Mouse (Mus musculus): ENCODE results near the gene 1700067K01Rik. TPM values are rescaled to one million over a fixed set of nuclear protein-coding genes. Genes with fewer than 3 reads are reported as not detected.
A peak's percentile ranks its signal among the peaks of the same experiment; 100 is the strongest.

1700067K01Rik gene
- polyA plus RNA-seq, 1 experiment, result 0.27 TPM

DNA sequence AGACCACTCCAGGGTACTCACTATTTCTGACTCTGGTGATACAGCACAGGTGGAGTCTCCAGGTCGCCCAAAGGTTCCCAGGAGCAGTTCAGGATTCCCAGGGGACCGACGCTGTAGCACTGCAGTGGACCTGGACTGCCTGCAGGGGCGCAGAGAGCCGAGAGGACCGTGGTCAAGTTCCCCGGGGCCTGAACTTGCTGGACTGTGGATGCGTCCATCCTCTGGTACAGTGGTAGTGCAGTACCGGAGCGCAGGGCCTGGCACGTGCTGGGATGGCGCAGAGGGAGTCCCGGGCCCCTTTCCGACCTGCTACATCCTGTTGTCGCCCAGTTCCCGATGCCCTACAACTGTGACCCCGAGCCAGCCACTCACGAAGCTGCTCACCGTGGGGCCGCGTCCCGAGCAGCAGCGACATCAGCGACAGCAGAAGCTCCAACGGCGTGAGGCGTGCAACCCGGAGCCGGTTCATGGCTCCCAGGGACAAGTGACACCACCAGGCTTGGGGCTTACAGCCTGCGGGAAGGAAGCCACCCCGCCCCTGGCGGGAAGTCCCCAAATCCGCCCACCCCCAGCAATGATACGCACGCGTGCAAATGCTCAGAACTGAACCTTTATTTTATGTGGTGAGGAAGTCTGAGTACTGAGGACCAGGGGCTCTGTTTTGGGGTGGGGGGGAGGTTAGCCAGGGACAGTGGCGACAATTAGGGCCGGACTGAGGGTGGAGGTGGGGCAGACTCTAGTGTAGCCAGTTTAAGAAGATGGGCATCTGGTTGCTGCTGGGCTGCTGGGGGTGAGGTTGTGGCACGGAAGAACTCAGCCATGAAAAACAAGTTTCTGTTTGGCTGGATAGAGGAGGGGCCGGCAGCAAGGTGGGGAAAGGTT is 41.0 kb downstream of the 1700067K01Rik start, which contains the start of gene Il27ra:
TSS of gene Il27ra (minus strand) at position 524 of the 882 bp plus-strand sequence.
- DNase-seq (ENCODE audit: low read depth), result peak; percentile 60
- peak; percentile 78 for TF ChIP-seq CTCF (IDR thresholded peaks at IDR 0.05; ENCODE audit: borderline replicate concordance, extremely low read depth, insufficient read depth, insufficient read length)
- TF ChIP-seq POLR2A (IDR thresholded peaks at IDR 0.05; ENCODE audit: borderline replicate concordance, extremely low read depth, insufficient read depth, insufficient read length, poor library complexity, severe bottlenecking), result no peak

DNA sequence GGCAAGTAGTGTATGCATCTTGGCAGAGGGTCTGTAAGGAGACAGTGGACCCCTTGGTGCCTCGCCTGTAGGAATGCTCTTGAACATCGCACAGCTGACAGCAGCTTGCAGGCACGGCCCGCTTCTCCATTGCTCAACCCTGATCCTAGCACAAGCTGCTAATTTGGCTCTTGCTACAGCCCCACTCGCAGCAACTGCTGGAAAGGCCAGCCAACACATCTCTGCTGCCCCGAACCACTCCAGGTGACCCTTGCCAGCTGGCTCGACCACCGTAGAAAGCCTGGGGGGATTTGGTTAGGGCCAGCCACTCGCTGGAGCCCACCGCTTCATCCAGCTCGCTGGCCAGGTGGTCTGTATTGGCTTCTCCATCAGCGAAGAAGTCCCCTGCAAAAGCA is 41.6 kb downstream of the 1700067K01Rik start:
- DNase-seq (ENCODE audit: low read depth), result peak; percentile 25
- no peak for TF ChIP-seq CTCF (IDR thresholded peaks at IDR 0.05; ENCODE audit: borderline replicate concordance, extremely low read depth, insufficient read depth, insufficient read length)
- no peak for TF ChIP-seq POLR2A (IDR thresholded peaks at IDR 0.05; ENCODE audit: borderline replicate concordance, extremely low read depth, insufficient read depth, insufficient read length, poor library complexity, severe bottlenecking)

DNA sequence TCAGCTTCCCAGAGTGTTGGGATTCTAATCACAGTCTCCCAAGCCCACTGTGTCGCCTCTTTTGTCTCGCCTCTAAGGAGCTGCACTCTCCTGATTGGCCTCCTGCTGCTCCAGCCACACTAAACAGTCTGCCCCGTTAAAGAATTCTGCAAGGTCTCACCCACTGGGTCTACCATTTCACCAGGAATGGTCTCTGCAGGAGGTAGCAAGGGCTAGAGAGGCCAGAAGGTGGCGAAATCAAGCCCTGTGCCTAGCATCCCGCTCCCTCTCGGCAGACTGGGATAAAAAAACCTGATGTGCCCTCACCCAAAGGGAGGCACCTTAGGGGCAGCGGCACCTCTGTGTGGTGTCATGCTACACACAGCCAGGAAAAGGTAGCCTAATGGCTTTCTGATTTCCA is 42.8 kb downstream of the 1700067K01Rik start:
- no peak for DNase-seq (ENCODE audit: low read depth)
- no peak for TF ChIP-seq CTCF (IDR thresholded peaks at IDR 0.05; ENCODE audit: borderline replicate concordance, extremely low read depth, insufficient read depth, insufficient read length)
- TF ChIP-seq POLR2A (IDR thresholded peaks at IDR 0.05; ENCODE audit: borderline replicate concordance, extremely low read depth, insufficient read depth, insufficient read length, poor library complexity, severe bottlenecking), result no peak

DNA sequence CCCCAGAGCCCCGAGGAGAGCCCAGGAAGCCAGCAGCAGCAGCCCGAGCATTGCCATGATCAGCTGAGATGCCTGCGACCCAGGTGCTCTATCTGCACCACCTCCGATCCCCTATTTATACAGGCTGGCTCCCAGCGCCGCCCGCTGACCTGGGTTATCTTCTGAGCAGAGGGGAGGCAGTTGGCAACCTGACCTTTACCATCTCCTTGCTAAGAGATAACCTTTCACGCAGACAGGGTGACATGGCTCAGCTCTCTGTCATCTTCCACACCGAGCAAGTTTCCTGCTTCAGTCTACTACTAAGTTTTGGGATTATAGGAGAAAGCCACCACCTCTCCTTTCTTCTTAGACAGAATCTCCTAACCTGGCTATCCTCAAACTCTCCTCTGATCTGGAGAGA is 43.6 kb downstream of the 1700067K01Rik start, which contains the start of gene Rln3:
TSS of gene Rln3 (minus strand) at position 101 of the 400 bp plus-strand sequence.
- TF ChIP-seq CTCF (IDR thresholded peaks at IDR 0.05; ENCODE audit: borderline replicate concordance, extremely low read depth, insufficient read depth, insufficient read length), result no peak
- TF ChIP-seq POLR2A (IDR thresholded peaks at IDR 0.05; ENCODE audit: borderline replicate concordance, extremely low read depth, insufficient read depth, insufficient read length, poor library complexity, severe bottlenecking), result no peak
- no peak for DNase-seq (ENCODE audit: low read depth)

DNA sequence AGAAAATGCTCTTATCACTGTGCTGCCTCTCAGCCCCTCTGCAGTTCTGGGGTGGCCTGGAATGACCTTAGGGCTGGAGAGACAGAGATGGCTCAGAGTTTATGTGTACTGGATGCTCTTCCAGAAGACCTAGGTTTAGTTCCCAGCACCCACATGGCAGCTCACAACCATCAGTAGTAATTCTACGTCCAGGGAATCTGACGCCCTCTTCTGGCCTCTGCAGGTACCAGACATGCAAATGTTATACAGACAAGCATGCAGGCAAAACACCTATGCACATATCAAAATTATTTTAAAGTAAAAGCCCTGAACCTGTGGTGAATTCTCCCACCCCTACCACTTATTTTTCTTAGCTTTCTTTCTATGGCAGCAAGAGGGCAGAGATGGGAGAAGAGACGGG is 45.2 kb downstream of the 1700067K01Rik start:
- DNase-seq (ENCODE audit: low read depth), result no peak
- no peak for TF ChIP-seq POLR2A (IDR thresholded peaks at IDR 0.05; ENCODE audit: borderline replicate concordance, extremely low read depth, insufficient read depth, insufficient read length, poor library complexity, severe bottlenecking)

DNA sequence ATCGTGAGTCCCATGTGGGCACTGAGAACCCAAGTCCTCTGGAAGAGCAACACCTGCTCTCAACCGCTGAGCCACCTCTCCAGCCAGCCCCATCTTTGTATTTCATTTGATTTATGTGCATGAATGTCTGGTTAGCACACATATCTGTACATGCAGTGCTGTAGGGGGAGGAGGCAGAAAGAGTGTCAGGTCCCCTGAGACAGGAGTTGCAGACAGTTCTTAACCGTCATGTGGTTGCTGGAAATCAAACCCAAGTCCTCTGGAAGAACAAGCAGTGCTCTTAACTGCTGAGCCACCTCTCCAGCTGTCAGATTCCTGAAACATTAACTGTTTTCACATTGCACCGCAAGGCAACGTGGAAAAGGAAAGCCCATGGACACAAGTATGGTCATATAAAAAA is 46.9 kb downstream of the 1700067K01Rik start:
- TF ChIP-seq POLR2A (IDR thresholded peaks at IDR 0.05; ENCODE audit: borderline replicate concordance, extremely low read depth, insufficient read depth, insufficient read length, poor library complexity, severe bottlenecking), result no peak
- TF ChIP-seq CTCF (IDR thresholded peaks at IDR 0.05; ENCODE audit: borderline replicate concordance, extremely low read depth, insufficient read depth, insufficient read length), result no peak
- DNase-seq (ENCODE audit: low read depth), result no peak

DNA sequence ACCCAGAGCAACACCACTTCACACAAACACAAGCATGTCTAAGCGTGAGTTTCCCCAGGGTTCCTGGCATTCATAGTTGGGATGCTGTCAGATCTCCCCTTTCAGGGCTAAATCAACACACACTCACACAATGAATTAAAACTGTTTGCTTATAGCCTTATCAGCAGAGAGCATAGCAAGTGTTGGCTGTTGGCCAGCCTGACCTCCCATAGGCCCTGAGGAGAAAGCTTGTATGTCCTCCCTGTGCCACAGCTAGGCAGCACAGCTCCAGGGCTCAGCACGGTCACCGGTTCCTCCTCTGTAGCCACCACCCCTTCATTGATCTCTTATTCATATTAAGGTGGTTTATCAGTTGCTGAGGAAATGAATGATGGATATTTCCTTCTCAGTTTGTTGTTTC is 51.4 kb downstream of the 1700067K01Rik start:
- no peak for DNase-seq (ENCODE audit: low read depth)
- TF ChIP-seq CTCF (IDR thresholded peaks at IDR 0.05; ENCODE audit: borderline replicate concordance, extremely low read depth, insufficient read depth, insufficient read length) (no peak), POLR2A (IDR thresholded peaks at IDR 0.05; ENCODE audit: borderline replicate concordance, extremely low read depth, insufficient read depth, insufficient read length, poor library complexity, severe bottlenecking) (no peak)

DNA sequence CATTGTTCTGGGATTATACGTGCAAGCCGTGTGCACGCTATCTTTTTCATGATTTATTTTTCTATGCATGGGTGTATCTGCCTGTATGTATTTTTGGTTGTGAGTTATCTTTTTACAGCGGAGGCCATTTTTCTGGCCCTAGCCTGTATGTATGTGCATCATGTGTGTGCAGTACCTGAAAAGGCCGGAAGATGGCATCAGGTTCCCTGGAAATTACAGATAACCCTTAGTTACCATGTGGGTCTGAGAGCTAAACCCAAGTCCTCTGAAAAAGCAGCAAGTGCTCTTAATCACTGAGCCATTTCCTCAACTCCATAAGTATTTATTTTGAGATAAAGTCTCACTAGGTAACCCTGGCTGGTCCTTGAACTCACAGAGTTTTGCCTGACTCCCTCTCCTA is 51.9 kb downstream of the 1700067K01Rik start:
- TF ChIP-seq POLR2A (IDR thresholded peaks at IDR 0.05; ENCODE audit: borderline replicate concordance, extremely low read depth, insufficient read depth, insufficient read length, poor library complexity, severe bottlenecking), result no peak
- no peak for TF ChIP-seq CTCF (IDR thresholded peaks at IDR 0.05; ENCODE audit: borderline replicate concordance, extremely low read depth, insufficient read depth, insufficient read length)
- DNase-seq (ENCODE audit: low read depth), result no peak

Other genes with a start within 250 kb of the 1700067K01Rik start
- 237 and 327 TPM in 2 replicates for gene Adgrl1, start 101.4 kb upstream of the 1700067K01Rik start, polyA plus RNA-seq (2012; rRNA removed)
- 0.62 and 0.77 TPM in 2 replicates for gene Gm10644, start 46.3 kb upstream of the 1700067K01Rik start, polyA plus RNA-seq (2012; rRNA removed)
- 20.3 and 31.9 TPM in 2 replicates for gene Asf1b, start 46.0 kb upstream of the 1700067K01Rik start, polyA plus RNA-seq (2012; rRNA removed)
- gene Prkaca, start 28.5 kb upstream of the 1700067K01Rik start, polyA plus RNA-seq (2012; rRNA removed), result 121 and 143 TPM in 2 replicates
- 87.5 and 93.8 TPM in 2 replicates for gene Samd1, start 3.8 kb upstream of the 1700067K01Rik start, polyA plus RNA-seq (2012; rRNA removed)
- 0.07 and 0.35 TPM in 2 replicates for gene 2210011C24Rik, start 10.7 kb downstream of the 1700067K01Rik start, polyA plus RNA-seq (2012; rRNA removed)
- 1.3 and 3.7 TPM in 2 replicates for gene Palm3, start 20.0 kb downstream of the 1700067K01Rik start, polyA plus RNA-seq (2012; rRNA removed)
- 0.48 and 0.50 TPM in 2 replicates for gene Il27ra, start 41.1 kb downstream of the 1700067K01Rik start, polyA plus RNA-seq (2012; rRNA removed)
- gene Rln3, start 43.5 kb downstream of the 1700067K01Rik start, polyA plus RNA-seq (2012; rRNA removed), result 0.21 and 0.36 TPM in 2 replicates
- 2.0 and 2.9 TPM in 2 replicates for gene Gm10643, start 63.6 kb downstream of the 1700067K01Rik start, polyA plus RNA-seq (2012; rRNA removed)
- gene Rfx1, start 65.3 kb downstream of the 1700067K01Rik start, polyA plus RNA-seq (2012; rRNA removed), result 34.1 and 41.7 TPM in 2 replicates
- 109 and 153 TPM in 2 replicates for gene Dcaf15, start 103.3 kb downstream of the 1700067K01Rik start, polyA plus RNA-seq (2012; rRNA removed)
- gene Podnl1, start 124.5 kb downstream of the 1700067K01Rik start, polyA plus RNA-seq (2012; rRNA removed), result 0.10 and 0.31 TPM in 2 replicates
- 44.9 and 47.9 TPM in 2 replicates for gene Cc2d1a, start 146.4 kb downstream of the 1700067K01Rik start, polyA plus RNA-seq (2012; rRNA removed)
- 2.1 and 2.7 TPM in 2 replicates for gene 4930432K21Rik, start 146.5 kb downstream of the 1700067K01Rik start, polyA plus RNA-seq (2012; rRNA removed)
- gene Nanos3, start 183.7 kb downstream of the 1700067K01Rik start, polyA plus RNA-seq (2012; rRNA removed), result 5.3 and 7.5 TPM in 2 replicates
- gene Zswim4, start 235.6 kb downstream of the 1700067K01Rik start, polyA plus RNA-seq (2012; rRNA removed), result 63.1 and 67.1 TPM in 2 replicates
- 165 and 185 TPM in 2 replicates for gene D8Ertd738e, start 248.2 kb downstream of the 1700067K01Rik start, polyA plus RNA-seq (2012; rRNA removed)